ENCODE assay signal across 10 mouse cellular contexts in the genomic region with DNA sequence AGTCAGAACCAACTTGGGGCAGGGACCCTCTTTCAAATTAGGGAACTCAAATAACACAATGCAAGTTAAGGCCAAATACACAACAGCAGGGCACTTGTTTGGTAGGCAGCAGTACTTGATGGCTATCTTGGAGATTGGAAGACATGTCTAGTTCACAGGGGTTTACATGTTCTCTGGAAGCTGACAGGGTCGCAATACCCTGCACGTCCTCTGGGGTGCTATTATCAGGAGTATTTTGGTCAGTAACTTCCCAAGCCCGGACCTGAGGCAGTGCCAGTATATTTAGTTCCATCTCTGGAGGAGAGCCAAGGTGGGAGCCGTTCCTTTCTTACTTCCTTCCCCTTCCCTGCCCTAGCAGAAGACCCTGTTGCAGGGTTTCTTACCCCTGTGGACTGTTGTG.
DNase-seq lines count a peak whose midpoint lies in the region; ATAC-seq and TF ChIP-seq lines count a peak whose summit lies in the region.
"Had no signal": no experiment of that assay in that cellular context is flagged by ENCODE, and none has a peak within 500 bp of the region (broad histone marks: within the 10 kb centered on the region; RNA-seq: fewer than 3 reads in every experiment).

No protein-coding gene starts in this region.

- no peak overlapping the region for H3K4me2 ChIP-seq in heart, postnatal 0 days (ENCODE audit: low read depth, low read length)
- no peak overlapping the region for H3K4me2 ChIP-seq in midbrain, embryonic 13.5 days (replicated peaks)
- H3K4me2 ChIP-seq in neural tube, embryonic 11.5 days (ENCODE audit: low read depth) = no peak overlapping the region
- H3K4me2 ChIP-seq: embryonic facial prominence, embryonic 12.5 days; midbrain, embryonic 12.5 days had no signal

- H3K36me3 ChIP-seq in heart, postnatal 0 days (replicated peaks; ENCODE audit: control insufficient read depth, insufficient read depth, low read length) = peaks cover 94% of the 10 kb centered on the region
- H3K36me3 ChIP-seq in midbrain, embryonic 10.5 days = peaks cover 100% of the 10 kb centered on the region
- H3K36me3 ChIP-seq in midbrain, embryonic 13.5 days = peaks cover 95% of the 10 kb centered on the region
- peaks cover 25% of the 10 kb centered on the region for H3K36me3 ChIP-seq in neural tube, embryonic 11.5 days (ENCODE audit: control insufficient read depth, insufficient read depth, low read length)

- 20% methylated on average over 4 of the region's 4 CpGs for WGBS in heart, postnatal 0 days
- 77% methylated on average over 4 of the region's 4 CpGs for WGBS in midbrain, embryonic 10.5 days
- WGBS in midbrain, embryonic 13.5 days = 80% methylated on average over 4 of the region's 4 CpGs
- 75% methylated on average over 4 of the region's 4 CpGs for WGBS in neural tube, embryonic 11.5 days

- no peaks in the 10 kb centered on the region for H3K27me3 ChIP-seq in heart, postnatal 0 days (ENCODE audit: control insufficient read depth, insufficient read depth, low read length)
- H3K27me3 ChIP-seq in midbrain, embryonic 10.5 days (ENCODE audit: low read depth, poor library complexity, severe bottlenecking) = no peaks in the 10 kb centered on the region
- no peaks in the 10 kb centered on the region for H3K27me3 ChIP-seq in midbrain, embryonic 13.5 days
- no peaks in the 10 kb centered on the region for H3K27me3 ChIP-seq in neural tube, embryonic 11.5 days (ENCODE audit: control insufficient read depth, insufficient read depth, low read length)
- H3K27me3 ChIP-seq: embryonic facial prominence, embryonic 12.5 days; midbrain, embryonic 12.5 days had no signal

- DNase-seq in heart, postnatal 0 days (ENCODE audit: low spot score) = peak; percentile 28
- DNase-seq in heart, postnatal 10 days = no peak
- DNase-seq in midbrain, embryonic 10.5 days (ENCODE audit: low spot score) = peak; percentile 26
- DNase-seq in brain, adult 2 months (ENCODE audit: low read depth, low spot score) = peak; percentile 20
- DNase-seq in neural tube, embryonic 11.5 days (ENCODE audit: low spot score) = peak; percentile 35
- no peak for DNase-seq in cerebellum, adult 11-12 months
- no peak for DNase-seq in layer of hippocampus, adult 9-10 months (ENCODE audit: low spot score)

- intact Hi-C loops in heart, postnatal 10 days (cut with DNase I) = no loop called here

- no peak for TF ChIP-seq CTCF in heart, postnatal 0 days (IDR thresholded peaks at IDR 0.05; ENCODE audit: low read depth)

- H3K4me1 ChIP-seq in heart, postnatal 0 days (ENCODE audit: control insufficient read depth, insufficient read depth) = peaks cover 16% of the 10 kb centered on the region; the same call in 1 of the 2 replicates
- H3K4me1 ChIP-seq in midbrain, embryonic 10.5 days = no peaks in the 10 kb centered on the region
- no peaks in the 10 kb centered on the region for H3K4me1 ChIP-seq in midbrain, embryonic 13.5 days (replicated peaks)
- H3K4me1 ChIP-seq in neural tube, embryonic 11.5 days (ENCODE audit: control insufficient read depth, insufficient read depth, low read length) = no peaks in the 10 kb centered on the region
- H3K4me1 ChIP-seq: embryonic facial prominence, embryonic 12.5 days; midbrain, embryonic 12.5 days had no signal

- H3K9ac ChIP-seq in heart, postnatal 0 days (replicated peaks; ENCODE audit: low read depth, low read length) = no peak overlapping the region
- H3K9ac ChIP-seq in midbrain, embryonic 13.5 days (replicated peaks) = no peak overlapping the region
- H3K9ac ChIP-seq in neural tube, embryonic 11.5 days (ENCODE audit: low read length) = no peak overlapping the region
- H3K9ac ChIP-seq: embryonic facial prominence, embryonic 12.5 days; midbrain, embryonic 12.5 days had no signal

- H3K9me3 ChIP-seq in heart, postnatal 0 days (replicated peaks; ENCODE audit: control insufficient read depth, low read length) = no peaks in the 10 kb centered on the region
- no peaks in the 10 kb centered on the region for H3K9me3 ChIP-seq in midbrain, embryonic 10.5 days (replicated peaks)
- no peaks in the 10 kb centered on the region for H3K9me3 ChIP-seq in midbrain, embryonic 13.5 days
- H3K9me3 ChIP-seq in neural tube, embryonic 11.5 days (ENCODE audit: control insufficient read depth, low read length) = no peaks in the 10 kb centered on the region
- H3K9me3 ChIP-seq: embryonic facial prominence, embryonic 12.5 days; midbrain, embryonic 12.5 days had no signal

- TF ChIP-seq EP300 in heart, postnatal 0 days (IDR thresholded peaks at IDR 0.05; ENCODE audit: low read depth) = no peak

- no peak overlapping the region for H3K4me3 ChIP-seq in heart, postnatal 0 days (ENCODE audit: low read depth, low read length)
- no peak overlapping the region for H3K4me3 ChIP-seq in midbrain, embryonic 10.5 days
- H3K4me3 ChIP-seq in midbrain, embryonic 13.5 days (replicated peaks) = no peak overlapping the region
- H3K4me3 ChIP-seq in neural tube, embryonic 11.5 days (ENCODE audit: low read depth, low read length) = no peak overlapping the region
- H3K4me3 ChIP-seq: embryonic facial prominence, embryonic 12.5 days; midbrain, embryonic 12.5 days had no signal

- ATAC-seq in heart, postnatal 0 days (ENCODE audit: insufficient read depth, low read depth) = no peak
- no peak for ATAC-seq in midbrain, embryonic 13.5 days
- ATAC-seq in neural tube, embryonic 11.5 days (ENCODE audit: insufficient read depth, low FRiP score, low TSS enrichment) = no peak

- H3K27ac ChIP-seq in heart, postnatal 0 days (ENCODE audit: low read depth) = no peak overlapping the region
- H3K27ac ChIP-seq in midbrain, embryonic 10.5 days (replicated peaks) = no peak overlapping the region
- H3K27ac ChIP-seq in midbrain, embryonic 13.5 days = no peak overlapping the region
- H3K27ac ChIP-seq in neural tube, embryonic 11.5 days (ENCODE audit: low read depth, low read length) = no peak overlapping the region
- H3K27ac ChIP-seq: embryonic facial prominence, embryonic 12.5 days; midbrain, embryonic 12.5 days had no signal

Comparison
In these comparisons a context has a peak if more than half of its experiments do, and no peak if none do; other contexts are left out.
1. DNase-seq: peak in heart, postnatal 0 days (single experiment), midbrain, embryonic 10.5 days (single experiment), brain, adult 2 months (single experiment) and neural tube, embryonic 11.5 days (single experiment); none in heart, postnatal 10 days (0 of 2), cerebellum, adult 11-12 months (single experiment) and layer of hippocampus, adult 9-10 months (single experiment).